Mouse (Mus musculus) embryonic fibroblast, embryonic 13.5 days (primary cell): ENCODE measurements at regions not wholly inside any gene's neighbourhood (a gene's known extent, or its start where the extent isn't known, plus 50 kb on each side); places are given as distances from the start of the nearest gene placed in this dataset.

Experiments
- CTCF ChIP-seq: IDR thresholded peaks from 2 replicates; pipeline ENCODE4 v1.5.1; 2011; ENCODE audit warnings: mild to moderate bottlenecking, control low read depth, low read length, moderate library complexity, borderline replicate concordance; ENCODE audit not compliant: insufficient read depth
- POLR2A ChIP-seq: IDR thresholded peaks from 2 replicates; pipeline ENCODE4 v1.6.1; 2011; ENCODE audit warnings: low read depth, mild to moderate bottlenecking, control low read depth, low read length, moderate library complexity

GRCm38 (mm10) chr16:30777416-30777815 is 177.9 kb downstream of the Fam43a start:
- no peak for TF ChIP-seq POLR2A
- TF ChIP-seq CTCF: no peak
